Mouse (Mus musculus): ENCODE data around the gene Adk. TPM values are rescaled to one million over a fixed set of nuclear protein-coding genes. Genes with fewer than 3 reads are reported as not detected.

Adk gene
- polyA plus RNA-seq, 1 experiment: 22.4 TPM

GRCm38 (mm10) chr14:21222206-21222605 is 169.8 kb downstream of the Adk start:
- Histone ChIP-seq H3K36me3 (ENCODE audit: control insufficient read depth, insufficient read depth, low read length) (no peaks in the 10 kb centered on the region), H3K4me3 (ENCODE audit: control insufficient read depth, low read depth, low read length) (no peak overlapping the region), H3K27me3 (ENCODE audit: control insufficient read depth, insufficient read depth, low read length) (no peaks in the 10 kb centered on the region), H3K4me1 (ENCODE audit: control insufficient read depth, insufficient read depth, low read length) (no peaks in the 10 kb centered on the region), H3K27ac (ENCODE audit: control insufficient read depth, insufficient read depth, low read depth, low read length) (no peak overlapping the region)
- no peak for TF ChIP-seq POLR2A (IDR thresholded peaks at IDR 0.05; ENCODE audit: control insufficient read depth, low read depth, low read length)

GRCm38 (mm10) chr14:21223456-21223855 is 171.1 kb downstream of the Adk start:
- Histone ChIP-seq H3K36me3 (ENCODE audit: control insufficient read depth, insufficient read depth, low read length) (no peaks in the 10 kb centered on the region), H3K27me3 (ENCODE audit: control insufficient read depth, insufficient read depth, low read length) (no peaks in the 10 kb centered on the region), H3K4me3 (ENCODE audit: control insufficient read depth, low read depth, low read length) (no peak overlapping the region), H3K4me1 (ENCODE audit: control insufficient read depth, insufficient read depth, low read length) (no peaks in the 10 kb centered on the region), H3K27ac (ENCODE audit: control insufficient read depth, insufficient read depth, low read depth, low read length) (no peak overlapping the region)
- TF ChIP-seq POLR2A (IDR thresholded peaks at IDR 0.05; ENCODE audit: control insufficient read depth, low read depth, low read length) (no peak), CTCF (IDR thresholded peaks at IDR 0.05; ENCODE audit: control insufficient read depth, insufficient read depth, insufficient replicate concordance, low read depth, low read length) (no peak)

- H3K4me3 ChIP-seq (ENCODE audit: control insufficient read depth, low read depth, low read length): no peak overlapping the region
- no peaks in the 10 kb centered on the region for H3K4me1 ChIP-seq (ENCODE audit: control insufficient read depth, insufficient read depth, low read length)
- TF ChIP-seq POLR2A (IDR thresholded peaks at IDR 0.05; ENCODE audit: control insufficient read depth, low read depth, low read length) (no peak), CTCF (IDR thresholded peaks at IDR 0.05; ENCODE audit: control insufficient read depth, insufficient read depth, insufficient replicate concordance, low read depth, low read length) (no peak)
- no peaks in the 10 kb centered on the region for H3K27me3 ChIP-seq (ENCODE audit: control insufficient read depth, insufficient read depth, low read length)
- no peaks in the 10 kb centered on the region for H3K36me3 ChIP-seq (ENCODE audit: control insufficient read depth, insufficient read depth, low read length)
- no peak overlapping the region for H3K27ac ChIP-seq (ENCODE audit: control insufficient read depth, insufficient read depth, low read depth, low read length)
Measured at GRCm38 (mm10) chr14:21223971-21224635, 171.7 kb downstream of the Adk start.

GRCm38 (mm10) chr14:21237051-21237450 is 184.7 kb downstream of the Adk start:
- Histone ChIP-seq H3K4me3 (ENCODE audit: control insufficient read depth, low read depth, low read length) (no peak overlapping the region), H3K27me3 (ENCODE audit: control insufficient read depth, insufficient read depth, low read length) (no peaks in the 10 kb centered on the region), H3K4me1 (ENCODE audit: control insufficient read depth, insufficient read depth, low read length) (no peaks in the 10 kb centered on the region), H3K36me3 (ENCODE audit: control insufficient read depth, insufficient read depth, low read length) (no peaks in the 10 kb centered on the region), H3K27ac (ENCODE audit: control insufficient read depth, insufficient read depth, low read depth, low read length) (no peak overlapping the region)
- no peak for TF ChIP-seq CTCF (IDR thresholded peaks at IDR 0.05; ENCODE audit: control insufficient read depth, insufficient read depth, insufficient replicate concordance, low read depth, low read length)
- no peak for TF ChIP-seq POLR2A (IDR thresholded peaks at IDR 0.05; ENCODE audit: control insufficient read depth, low read depth, low read length)

- Histone ChIP-seq H3K27ac (ENCODE audit: control insufficient read depth, insufficient read depth, low read depth, low read length) (no peak overlapping the region), H3K4me3 (ENCODE audit: control insufficient read depth, low read depth, low read length) (no peak overlapping the region), H3K4me1 (ENCODE audit: control insufficient read depth, insufficient read depth, low read length) (no peaks in the 10 kb centered on the region), H3K36me3 (ENCODE audit: control insufficient read depth, insufficient read depth, low read length) (no peaks in the 10 kb centered on the region), H3K27me3 (ENCODE audit: control insufficient read depth, insufficient read depth, low read length) (no peaks in the 10 kb centered on the region)
- no peak for TF ChIP-seq CTCF (IDR thresholded peaks at IDR 0.05; ENCODE audit: control insufficient read depth, insufficient read depth, insufficient replicate concordance, low read depth, low read length)
- TF ChIP-seq POLR2A (IDR thresholded peaks at IDR 0.05; ENCODE audit: control insufficient read depth, low read depth, low read length): no peak
Measured at GRCm38 (mm10) chr14:21241105-21241504, 188.7 kb downstream of the Adk start.

- Histone ChIP-seq H3K36me3 (ENCODE audit: control insufficient read depth, insufficient read depth, low read length) (no peaks in the 10 kb centered on the region), H3K27ac (ENCODE audit: control insufficient read depth, insufficient read depth, low read depth, low read length) (no peak overlapping the region)
Measured at GRCm38 (mm10) chr14:21251386-21251785, 199.0 kb downstream of the Adk start.

GRCm38 (mm10) chr14:21252326-21252886 is 200.0 kb downstream of the Adk start:
- no peaks in the 10 kb centered on the region for H3K27me3 ChIP-seq (ENCODE audit: control insufficient read depth, insufficient read depth, low read length)
- no peak overlapping the region for H3K4me3 ChIP-seq (ENCODE audit: control insufficient read depth, low read depth, low read length)
- H3K4me1 ChIP-seq (ENCODE audit: control insufficient read depth, insufficient read depth, low read length): no peaks in the 10 kb centered on the region
- H3K36me3 ChIP-seq (ENCODE audit: control insufficient read depth, insufficient read depth, low read length): no peaks in the 10 kb centered on the region
- no peak overlapping the region for H3K27ac ChIP-seq (ENCODE audit: control insufficient read depth, insufficient read depth, low read depth, low read length)
- no peak for TF ChIP-seq CTCF (IDR thresholded peaks at IDR 0.05; ENCODE audit: control insufficient read depth, insufficient read depth, insufficient replicate concordance, low read depth, low read length)
- TF ChIP-seq POLR2A (IDR thresholded peaks at IDR 0.05; ENCODE audit: control insufficient read depth, low read depth, low read length): no peak

More at GRCm38 (mm10) chr14:21251386-21251785, 199.0 kb downstream of the Adk start:
- no peaks in the 10 kb centered on the region for H3K27me3 ChIP-seq (ENCODE audit: control insufficient read depth, insufficient read depth, low read length)
- TF ChIP-seq CTCF (IDR thresholded peaks at IDR 0.05; ENCODE audit: control insufficient read depth, insufficient read depth, insufficient replicate concordance, low read depth, low read length): no peak
- TF ChIP-seq POLR2A (IDR thresholded peaks at IDR 0.05; ENCODE audit: control insufficient read depth, low read depth, low read length): no peak
- no peaks in the 10 kb centered on the region for H3K4me1 ChIP-seq (ENCODE audit: control insufficient read depth, insufficient read depth, low read length)
- H3K4me3 ChIP-seq (ENCODE audit: control insufficient read depth, low read depth, low read length): no peak overlapping the region
